Mouse (Mus musculus) gastrocnemius, postnatal 4 days (tissue): ENCODE data around the gene Znrf1. TPM values are rescaled to one million over a fixed set of nuclear protein-coding genes. Genes with fewer than 3 reads are reported as not detected.

Experiments used
- total RNA-seq, 2 experiments: library from RNA; stranded (reverse); gene quantifications; 2 replicates each; pipeline ENCODE4 v1.2.3; 2021

The Znrf1 gene
- total RNA-seq, 2 experiments from 2014 or later, result 69.2 to 70.8 TPM

Other genes starting within 250 kb of the Znrf1 start
- gene Rfwd3, start 235.9 kb upstream of the Znrf1 start, total RNA-seq, result 10 to 100 TPM; 18.6 to 18.7 TPM
- 1 to 10 TPM; 2.9 to 3.1 TPM for gene Mlkl, start 197.9 kb upstream of the Znrf1 start, total RNA-seq
- 1 to 10 TPM; 3.9 to 4.2 TPM for gene Fa2h, start 142.3 kb upstream of the Znrf1 start, total RNA-seq
- gene Wdr59, start 14.0 kb upstream of the Znrf1 start, total RNA-seq, result 10 to 100 TPM; 13.0 to 13.3 TPM
- 1 to 10 TPM; 3.7 TPM for gene Ldhd, start 94.3 kb downstream of the Znrf1 start, total RNA-seq
- 10 to 100 TPM; 10.1 to 11.4 TPM for gene Zfp1, start 107.3 kb downstream of the Znrf1 start, total RNA-seq
- under 1 TPM in 1 of 2 experiments, not detected in 1; 0.32 TPM for gene Ctrb1, start 154.9 kb downstream of the Znrf1 start, total RNA-seq
- 10 to 100 TPM; 35.1 to 36.5 TPM for gene Bcar1, start 207.7 kb downstream of the Znrf1 start, total RNA-seq